Mouse (Mus musculus): ENCODE results near the gene Prss41.
A peak's percentile ranks its signal among the peaks of the same experiment; 100 is the strongest.

Prss41 gene

DNA sequence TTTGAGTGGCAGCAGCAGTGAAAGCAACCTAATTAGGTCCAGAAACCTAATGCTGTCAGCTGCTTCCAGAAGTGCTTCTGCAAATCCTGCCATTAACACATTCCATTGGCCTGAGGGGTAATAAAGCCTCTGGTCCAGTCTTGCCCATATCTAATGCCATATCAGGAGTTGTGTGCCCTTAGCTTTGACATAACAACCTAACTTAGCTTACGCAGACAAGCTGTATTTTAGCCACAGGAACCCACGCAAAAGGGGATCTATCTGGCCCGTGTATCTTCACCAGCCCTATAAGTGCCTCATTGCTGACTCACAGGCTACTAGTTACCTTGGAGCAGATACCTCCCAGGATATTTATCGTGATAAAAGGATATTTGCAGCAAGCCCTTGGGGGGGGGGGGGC is 18.4 kb downstream of the Prss41 start:
- no peak for DNase-seq (ENCODE audit: low spot score)

DNA sequence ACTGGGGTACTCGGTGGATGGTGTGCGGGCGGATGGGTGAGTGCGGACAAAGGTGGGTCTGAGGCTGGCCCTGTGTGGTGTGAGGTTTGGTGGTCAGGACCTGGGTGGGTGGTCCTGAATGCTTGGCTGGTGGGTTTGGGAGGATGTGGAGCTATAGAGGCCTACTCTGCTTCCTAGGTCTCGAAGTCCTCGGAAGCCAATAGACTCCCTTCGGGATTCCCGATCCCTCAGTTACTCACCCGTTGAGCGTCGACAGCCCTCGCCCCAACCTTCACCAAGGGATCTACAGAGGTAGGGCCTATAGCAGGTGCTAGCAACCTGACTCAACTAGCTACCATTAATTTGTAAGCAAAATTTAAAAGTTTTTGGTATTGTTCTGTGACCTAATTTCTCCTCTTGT is 20.4 kb downstream of the Prss41 start:
- DNase-seq (ENCODE audit: low spot score), result no peak

DNA sequence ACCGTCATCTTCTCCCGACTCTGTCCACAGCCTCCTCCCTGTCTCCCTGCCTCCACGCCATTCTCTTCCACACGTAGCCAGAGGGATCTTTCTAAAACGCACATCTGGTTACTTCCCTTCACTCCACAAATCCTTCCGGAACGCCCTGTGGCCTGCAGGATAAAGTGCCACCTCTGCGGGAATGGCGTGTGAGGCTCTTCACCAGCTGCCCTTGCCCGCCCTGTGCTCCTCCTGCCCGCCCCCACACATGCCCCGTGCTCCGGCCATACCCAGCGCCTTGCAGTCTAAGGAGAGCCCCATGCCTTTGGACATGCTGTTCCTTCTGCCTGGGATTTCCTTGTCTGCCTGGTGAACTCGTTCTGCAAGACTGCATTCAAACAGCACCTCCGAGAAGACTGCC is 21.0 kb downstream of the Prss41 start:
- no peak for DNase-seq (ENCODE audit: low spot score)

DNA sequence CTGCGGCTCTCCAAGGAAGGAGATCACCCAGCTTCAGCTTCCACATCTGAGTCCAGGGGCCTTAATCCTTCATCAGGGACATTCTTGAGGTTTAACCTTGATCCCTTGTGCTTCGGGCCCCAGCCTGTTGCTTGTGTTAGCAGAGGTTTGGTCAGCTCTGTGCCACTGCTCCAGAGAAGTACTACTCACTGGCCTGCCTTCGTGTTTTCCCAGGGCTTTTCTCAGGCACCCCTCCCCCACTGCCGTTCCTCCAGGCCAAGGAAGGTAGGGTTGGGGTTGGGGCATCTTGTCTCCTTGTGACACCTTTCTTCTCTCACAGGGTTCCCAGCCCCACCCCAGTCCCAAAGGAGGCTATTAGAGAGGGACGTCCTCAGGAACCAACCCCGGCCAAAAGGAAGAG is 21.9 kb downstream of the Prss41 start:
- no peak for DNase-seq (ENCODE audit: low spot score)

DNA sequence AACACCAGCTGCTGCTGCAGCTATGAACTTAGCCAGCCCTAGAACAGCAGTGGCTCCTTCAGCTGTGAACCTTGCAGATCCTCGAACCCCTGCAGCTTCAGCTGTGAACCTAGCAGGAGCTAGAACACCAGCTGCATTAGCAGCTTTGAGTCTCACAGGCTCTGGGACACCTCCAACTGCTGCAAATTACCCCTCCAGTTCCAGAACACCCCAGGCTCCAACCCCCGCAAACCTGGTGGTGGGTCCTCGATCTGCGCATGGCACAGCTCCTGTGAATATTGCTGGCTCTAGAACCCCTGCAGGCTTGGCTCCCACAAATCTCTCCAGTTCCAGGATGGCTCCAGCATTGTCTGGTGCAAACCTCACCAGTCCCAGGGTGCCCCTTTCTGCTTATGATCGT is 23.2 kb downstream of the Prss41 start:
- no peak for DNase-seq (ENCODE audit: low spot score)

DNA sequence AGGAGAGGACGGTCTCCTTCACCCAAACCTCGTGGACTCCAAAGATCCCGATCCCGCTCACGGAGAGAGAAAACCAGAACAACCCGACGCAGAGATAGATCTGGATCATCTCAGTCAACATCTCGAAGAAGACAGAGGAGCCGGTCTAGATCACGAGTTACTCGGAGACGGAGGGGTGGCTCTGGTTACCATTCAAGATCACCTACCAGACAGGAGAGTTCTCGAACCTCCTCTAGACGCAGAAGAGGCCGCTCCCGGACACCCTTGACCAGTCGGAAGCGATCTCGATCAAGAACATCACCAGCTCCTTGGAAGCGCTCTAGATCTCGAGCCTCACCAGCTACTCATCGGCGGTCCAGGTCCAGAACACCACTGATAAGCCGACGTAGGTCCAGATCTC is 24.7 kb downstream of the Prss41 start:
- DNase-seq (ENCODE audit: low spot score), result no peak

DNA sequence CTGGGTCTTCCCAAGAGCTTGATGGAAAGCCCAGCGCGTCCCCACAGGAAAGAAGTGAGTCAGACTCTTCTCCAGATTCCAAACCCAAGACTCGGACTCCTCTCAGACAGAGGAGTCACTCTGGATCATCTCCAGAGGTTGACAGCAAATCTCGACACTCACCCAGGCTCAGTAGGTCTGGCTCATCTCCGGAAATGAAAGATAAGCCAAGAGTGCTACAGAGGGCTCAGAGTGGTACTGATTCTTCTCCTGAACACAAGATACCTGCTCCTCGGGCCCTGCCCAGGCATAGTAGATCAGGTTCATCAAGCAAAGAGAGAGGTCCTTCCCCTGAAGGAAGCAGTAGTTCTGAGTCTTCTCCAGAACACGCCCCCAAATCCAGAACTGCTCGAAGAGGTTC is 25.4 kb downstream of the Prss41 start:
- DNase-seq (ENCODE audit: low spot score), result no peak

DNA sequence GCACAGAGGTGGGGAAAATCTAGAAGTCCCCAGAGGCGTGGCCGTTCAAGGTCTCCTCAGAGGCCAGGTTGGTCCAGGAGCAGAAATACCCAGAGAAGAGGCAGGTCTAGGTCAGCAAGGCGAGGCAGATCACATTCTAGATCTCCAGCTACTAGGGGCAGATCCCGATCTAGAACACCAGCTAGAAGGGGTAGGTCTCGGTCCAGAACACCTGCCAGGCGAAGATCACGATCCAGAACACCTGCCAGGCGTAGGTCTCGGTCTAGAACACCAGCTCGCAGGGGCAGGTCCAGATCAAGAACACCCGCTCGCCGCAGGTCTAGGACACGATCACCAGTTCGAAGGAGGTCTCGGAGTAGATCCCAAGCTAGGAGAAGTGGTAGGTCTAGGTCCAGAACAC is 28.3 kb downstream of the Prss41 start:
- DNase-seq (ENCODE audit: low spot score), result no peak

DNA sequence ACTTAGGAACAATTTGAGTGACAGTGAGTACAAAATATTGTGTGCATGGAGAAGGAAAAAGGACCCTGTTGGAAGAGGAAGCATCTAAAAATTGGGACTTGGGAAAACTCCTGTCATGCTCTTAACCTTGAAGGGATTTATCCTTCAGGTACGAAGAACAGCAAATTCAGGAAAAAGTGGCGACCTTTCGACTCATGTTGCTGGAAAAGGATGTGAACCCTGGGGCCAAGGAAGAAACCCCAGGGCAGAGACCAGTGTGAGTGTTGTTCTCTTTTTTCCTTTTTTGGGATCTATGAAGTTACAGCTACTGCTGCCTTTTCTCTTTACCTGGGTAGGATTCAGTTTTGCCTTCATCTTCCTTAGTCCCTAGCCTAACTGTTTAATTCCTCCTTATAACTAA is 36.1 kb downstream of the Prss41 start:
- no peak for DNase-seq (ENCODE audit: low spot score)

DNA sequence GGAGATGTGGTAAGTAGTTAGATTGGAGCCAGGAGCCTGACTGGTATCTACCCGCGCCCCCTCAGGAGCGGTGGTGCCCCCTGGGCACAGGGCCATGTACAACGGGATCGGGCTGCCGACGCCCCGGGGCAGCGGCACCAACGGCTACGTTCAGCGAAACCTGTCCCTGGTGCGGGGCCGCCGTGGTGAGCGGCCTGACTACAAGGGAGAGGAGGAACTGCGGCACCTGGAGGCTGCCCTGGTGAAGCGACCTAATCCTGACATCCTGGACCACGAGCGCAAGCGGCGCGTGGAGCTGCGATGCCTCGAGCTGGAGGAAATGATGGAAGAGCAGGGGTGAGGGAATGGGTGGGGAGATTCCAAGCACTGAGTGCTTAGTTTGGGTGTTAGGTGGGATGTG is 37.1 kb downstream of the Prss41 start:
- no peak for DNase-seq (ENCODE audit: low spot score)

DNA sequence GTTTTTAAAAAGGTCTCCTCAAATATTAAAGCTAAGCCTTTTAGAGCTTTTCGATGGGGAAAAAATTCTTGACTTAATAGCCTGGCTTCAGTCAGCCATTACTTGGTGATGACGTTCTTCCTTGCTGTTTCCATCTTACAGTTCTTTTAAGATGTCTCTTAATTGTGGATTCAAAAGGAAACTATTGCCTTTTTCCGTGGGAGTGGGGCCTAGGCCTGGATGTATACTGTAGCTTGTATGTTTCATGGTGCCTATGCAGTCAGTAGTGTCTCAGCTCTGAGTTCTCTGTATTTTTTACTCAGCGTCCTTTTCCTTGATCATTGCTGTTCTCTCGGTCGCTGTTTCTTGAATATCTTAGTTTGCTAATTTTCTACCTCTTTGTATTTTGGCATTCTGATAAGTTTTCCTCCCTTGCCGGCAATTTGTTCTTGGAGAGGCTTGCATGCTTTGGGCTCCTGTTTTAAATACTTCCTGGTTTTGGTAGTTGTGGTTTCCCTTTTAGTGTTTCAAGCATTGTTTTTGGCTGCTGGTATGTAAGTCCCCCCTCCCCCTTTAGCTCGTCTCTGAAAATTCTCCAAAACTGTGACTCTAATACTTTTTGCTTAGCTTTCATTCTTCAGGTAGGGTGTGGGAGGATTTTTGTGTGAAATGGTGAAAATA is 39.4 kb downstream of the Prss41 start:
- no peak for DNase-seq (ENCODE audit: low spot score)

DNA sequence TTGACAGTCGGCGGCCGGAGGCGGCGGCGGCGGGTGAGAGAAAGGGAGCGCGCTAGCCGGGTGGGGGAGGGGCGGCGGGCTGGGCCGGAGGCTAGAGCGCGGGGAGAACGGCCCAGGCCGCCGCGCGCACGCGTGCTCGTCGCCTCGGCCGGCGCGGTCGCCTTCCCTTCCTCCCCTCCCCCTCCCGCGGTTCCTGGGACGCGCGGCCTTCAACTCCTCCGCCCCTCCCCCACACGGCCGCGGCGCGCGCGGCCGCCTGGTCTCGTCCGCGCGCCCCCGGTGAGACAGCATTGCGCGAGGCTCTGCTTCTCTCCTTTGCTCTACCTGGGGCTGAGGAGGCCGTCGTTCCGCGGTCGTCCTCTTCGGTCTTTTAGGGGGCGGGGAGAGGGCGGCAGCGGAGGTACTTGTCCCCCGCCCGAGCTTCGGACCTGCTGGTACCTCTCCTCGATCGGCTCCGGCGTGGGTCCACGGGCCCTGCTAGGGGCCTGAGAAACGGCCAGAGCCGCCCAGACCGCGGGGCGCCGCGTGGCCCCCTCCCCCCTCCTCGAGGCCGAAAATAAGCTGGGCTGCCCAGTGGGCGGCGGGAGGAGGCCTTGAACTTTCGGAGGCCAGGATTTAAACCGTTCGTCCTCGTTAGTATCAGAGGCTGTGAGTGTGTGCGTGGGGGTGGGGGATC is 40.5 kb downstream of the Prss41 start:
- peak; percentile 73 for DNase-seq (ENCODE audit: low spot score)

DNA sequence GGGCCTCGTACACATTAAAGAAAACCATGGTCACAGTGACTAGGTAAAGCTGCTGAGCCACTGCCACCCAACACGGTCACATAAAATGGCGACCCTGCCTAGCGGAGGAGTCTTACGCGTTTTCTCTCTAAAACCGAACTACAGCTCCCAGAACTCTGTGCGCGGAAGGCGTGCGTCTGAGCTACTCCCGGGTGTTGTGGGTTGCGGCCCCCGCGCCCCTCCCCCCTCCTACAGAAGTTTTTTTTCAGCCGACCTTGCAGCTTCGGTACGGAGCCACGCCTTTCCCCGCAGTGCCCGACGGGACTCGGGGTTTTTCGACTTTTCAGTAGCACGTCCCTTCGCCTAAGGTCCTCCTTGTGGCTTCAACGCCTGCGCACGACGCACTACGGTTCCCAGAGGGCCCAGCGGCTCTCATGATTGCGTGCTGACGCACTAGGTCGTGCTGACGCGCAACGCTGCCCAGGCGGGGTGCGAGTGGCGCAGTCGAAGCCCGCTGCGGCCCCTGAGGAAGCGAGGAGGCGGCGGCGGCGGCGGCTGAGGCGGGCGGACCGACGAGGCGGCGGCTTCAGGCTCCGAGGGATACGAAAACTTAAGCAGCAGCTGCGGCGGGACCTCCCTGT is 41.1 kb downstream of the Prss41 start:
- peak; percentile 99 for DNase-seq (ENCODE audit: low spot score)

DNA sequence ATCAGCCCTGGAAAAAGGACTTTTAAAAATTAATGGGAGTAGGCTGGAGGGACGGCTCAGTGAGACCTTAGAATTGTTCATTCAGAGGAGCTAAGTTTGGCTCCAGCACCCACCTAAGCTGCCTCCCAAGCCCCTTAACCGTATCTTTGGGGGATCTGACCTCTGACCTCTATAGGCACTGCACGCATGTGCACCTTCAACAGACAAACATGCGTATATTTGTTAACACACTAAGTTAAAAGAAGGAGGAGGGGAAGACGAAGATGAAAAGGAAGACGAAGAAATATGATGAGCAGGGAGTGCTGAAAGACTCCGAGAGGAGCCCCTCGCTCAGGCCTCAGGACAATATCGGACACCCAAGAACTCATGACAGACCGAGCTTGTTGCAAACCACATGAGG is 42.3 kb downstream of the Prss41 start:
- no peak for DNase-seq (ENCODE audit: low spot score)

DNA sequence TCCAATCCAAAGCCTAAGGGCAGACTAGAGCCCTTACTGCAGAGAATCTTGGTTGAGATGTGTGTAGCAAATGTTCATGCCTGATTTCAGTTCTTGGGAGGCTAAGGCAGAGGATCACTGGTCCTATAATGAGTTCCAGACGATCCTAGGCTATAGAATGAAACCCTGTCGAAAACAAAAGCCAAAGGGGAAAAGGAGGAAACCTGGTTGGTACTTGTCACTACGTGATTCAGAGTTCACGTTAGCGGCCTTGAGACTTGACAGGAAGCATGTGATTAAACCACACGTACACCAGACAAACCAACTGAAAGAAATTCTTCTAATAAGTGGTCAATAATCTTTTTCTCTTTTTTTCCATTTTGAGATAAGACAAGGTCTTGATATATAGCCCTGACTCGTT is 46.7 kb downstream of the Prss41 start:
- no peak for DNase-seq (ENCODE audit: low spot score)

DNA sequence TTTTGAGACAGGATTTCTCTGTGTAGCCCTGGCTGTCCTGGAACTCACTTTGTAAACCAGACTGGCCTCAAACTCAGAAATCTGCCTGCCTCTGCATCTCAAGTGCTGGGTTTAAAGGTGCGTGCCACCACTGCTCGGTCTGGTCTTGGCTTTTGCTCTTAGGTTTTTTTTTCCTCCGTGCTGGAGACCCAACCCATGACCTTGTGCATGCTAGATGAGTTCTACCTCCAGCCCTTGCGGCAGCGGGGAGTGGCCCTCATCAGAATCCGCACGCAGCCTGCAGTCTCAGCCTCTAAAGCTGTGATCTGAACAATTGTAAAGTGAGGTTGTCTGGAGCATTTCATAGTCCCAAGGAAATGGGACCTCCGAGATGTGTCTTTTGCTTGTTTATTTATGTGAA is 48.6 kb downstream of the Prss41 start:
- no peak for DNase-seq (ENCODE audit: low spot score)

DNA sequence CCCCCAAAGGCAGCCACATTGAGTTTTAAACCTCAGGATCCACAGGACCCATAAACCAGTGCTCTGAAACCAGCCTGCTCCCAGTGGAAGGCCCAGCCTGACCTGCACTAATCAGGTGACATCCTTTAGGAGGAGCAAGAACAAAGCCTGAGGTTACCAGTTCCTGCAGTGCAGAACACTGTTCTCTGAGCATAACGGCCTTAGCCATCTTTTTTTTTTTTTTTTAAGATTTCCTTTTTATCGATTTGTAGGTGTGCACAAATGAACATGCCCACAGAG is 53.0 kb downstream of the Prss41 start:
- DNase-seq (ENCODE audit: low spot score), result no peak

DNA sequence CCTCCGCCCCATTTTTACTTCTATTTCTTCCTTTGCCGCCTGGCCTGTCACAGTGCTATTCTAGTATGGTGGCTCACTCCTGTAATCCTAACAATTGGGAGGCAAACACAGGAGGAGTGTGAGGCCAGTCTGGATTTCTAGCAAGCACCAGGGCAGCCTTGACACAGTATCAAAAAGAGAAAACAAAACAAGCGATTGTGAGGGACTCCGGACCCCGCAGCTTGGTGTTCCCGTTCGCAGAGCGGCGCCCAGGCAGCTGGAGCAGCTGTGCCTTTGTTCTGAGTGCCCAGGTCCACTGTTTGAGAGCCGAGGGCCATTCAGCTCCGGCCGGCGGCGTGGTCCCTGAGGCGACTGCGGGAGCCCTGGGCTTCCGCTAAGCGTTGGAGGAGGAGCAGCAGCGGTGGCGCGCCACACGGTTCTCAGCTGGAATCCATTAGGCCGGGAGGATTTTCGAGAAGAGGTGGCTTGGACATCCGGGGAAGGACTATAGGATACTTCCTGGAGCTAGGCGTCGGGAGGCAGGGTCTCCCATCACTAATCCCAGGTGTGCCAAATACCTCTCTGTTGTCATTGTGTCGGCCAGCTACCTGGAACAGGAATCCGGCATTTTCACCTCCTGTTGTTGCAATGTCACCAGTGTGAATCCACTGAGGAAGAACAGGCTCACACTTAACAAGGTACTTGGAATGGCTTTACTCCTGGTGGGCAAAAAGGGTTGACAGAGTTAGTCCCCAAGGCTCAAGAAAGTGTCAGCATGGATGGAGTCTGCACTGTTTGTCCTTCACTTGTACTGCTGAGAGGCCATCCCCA is 53.5 kb downstream of the Prss41 start, which contains the start of gene Srrm2:
Gene Srrm2, plus strand, starts transcription at position 264 of the 810 bp plus-strand sequence.
- peak; percentile 53 for DNase-seq (ENCODE audit: low spot score)

DNA sequence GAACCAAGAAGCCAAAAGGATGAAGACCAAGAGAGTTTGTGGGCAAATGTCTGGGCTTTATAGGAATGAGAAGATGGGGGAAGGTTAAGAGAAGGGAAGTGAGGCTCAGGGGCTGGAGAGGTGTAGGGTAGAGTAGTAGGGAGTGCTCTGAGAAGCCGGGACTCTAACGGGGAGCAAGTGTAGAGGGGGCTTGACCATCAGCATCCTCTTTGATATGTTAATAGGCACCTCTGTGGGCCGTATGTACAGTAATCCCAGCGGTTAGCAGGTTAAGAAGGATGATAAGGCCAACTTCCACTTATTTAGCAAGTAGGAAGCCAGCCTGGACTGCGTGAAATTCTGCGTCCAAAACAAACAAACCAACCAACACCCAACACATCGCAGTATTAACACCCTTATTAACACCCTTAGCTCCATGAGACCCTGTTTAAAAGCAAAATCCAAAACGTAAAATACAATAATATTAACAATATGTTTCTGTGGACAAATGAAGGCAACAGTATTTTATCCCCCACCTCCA is 54.2 kb downstream of the Prss41 start:
- DNase-seq (ENCODE audit: low spot score), result no peak

DNA sequence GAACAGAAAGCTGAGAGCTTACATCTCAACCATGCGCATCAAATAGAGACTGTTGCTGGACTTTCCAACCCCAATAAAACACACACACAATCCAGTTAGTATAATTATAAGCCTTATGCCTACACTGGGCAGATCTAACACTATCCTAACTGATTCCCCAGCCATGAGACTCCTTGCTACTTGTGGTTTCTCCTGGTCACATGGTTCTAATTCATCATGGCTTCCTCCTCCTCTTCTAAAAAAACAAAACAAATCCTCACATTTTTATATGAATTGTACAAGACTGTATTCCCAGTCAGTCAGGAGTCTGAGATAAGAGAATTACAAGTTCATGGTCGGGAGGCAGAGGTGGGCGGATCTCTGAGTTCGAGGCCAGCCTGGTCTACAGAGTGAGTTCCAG is 55.0 kb downstream of the Prss41 start:
- no peak for DNase-seq (ENCODE audit: low spot score)
